Mouse (Mus musculus) embryo, embryonic 10 days (tissue): ENCODE measurements around the gene Syngr1.
A peak's percentile ranks its signal among the peaks of the same experiment; 100 is the strongest.

ENCODE experiments used
- DNase-seq: peaks from one replicate; pipeline ENCODE4 v3.0.0-alpha.2; 2015; ENCODE audit warnings: low spot score

Gene Syngr1

GRCm38 (mm10) chr15:80145397-80145796 lies 54.3 kb downstream of the Syngr1 start:
- no peak for DNase-seq

DNA sequence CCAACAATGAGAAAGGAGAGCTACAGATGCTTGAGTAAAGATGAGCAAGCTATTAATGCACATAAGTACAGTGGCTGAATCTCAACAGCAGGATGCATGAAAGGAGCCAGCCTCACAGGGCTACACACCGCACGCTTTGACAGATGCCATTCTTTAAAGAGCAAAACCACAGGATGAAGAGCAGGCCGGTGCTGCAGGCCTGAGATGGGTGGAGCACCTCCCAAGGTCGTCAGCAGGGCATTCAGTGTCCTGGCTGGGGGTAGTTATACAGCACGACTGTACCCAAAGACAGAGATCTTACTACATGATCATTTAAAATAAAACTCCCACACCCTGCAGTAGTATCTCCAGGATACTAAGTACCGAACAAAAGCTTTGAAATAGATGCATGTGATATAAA lies 55.0 kb downstream of the Syngr1 start:
- DNase-seq, result no peak

GRCm38 (mm10) chr15:80147090-80147489 lies 56.0 kb downstream of the Syngr1 start:
- no peak for DNase-seq

DNA sequence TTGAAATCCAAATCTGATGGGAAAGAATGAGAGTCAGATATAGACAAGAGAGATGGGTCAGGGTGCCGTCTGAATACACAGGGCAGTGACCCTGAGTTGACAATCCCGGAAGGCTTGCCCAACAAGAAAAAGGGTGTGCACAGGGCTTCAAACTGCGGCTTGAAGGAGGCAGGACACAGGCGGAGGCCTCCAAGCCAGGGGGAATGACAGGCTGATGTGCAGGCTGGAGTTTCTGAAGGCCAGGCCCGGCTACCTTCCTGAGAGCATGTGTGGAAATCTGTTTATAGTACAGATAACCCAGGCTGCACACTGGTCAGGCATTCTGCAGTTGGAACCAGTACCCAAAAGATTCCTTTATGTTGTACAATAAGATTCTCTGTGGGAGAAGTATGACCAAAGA lies 56.4 kb downstream of the Syngr1 start:
- no peak for DNase-seq

DNA sequence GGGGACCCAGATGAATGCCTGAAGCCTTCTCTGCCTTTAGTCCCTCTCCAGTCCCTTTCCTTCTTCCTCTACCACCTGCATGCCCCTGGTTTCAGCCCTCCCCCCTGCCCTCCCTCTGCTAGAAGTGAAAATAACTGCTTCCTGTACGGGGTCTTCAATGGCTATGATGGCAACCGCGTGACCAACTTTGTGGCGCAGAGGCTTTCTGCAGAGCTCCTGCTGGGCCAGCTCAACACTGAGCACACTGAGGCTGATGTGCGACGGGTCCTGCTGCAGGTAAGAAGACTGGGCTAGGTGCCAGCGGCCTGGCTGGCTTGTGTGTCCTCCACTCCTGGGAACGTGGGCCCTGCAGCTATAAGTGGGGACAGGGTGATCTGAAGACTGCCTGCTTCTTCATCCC lies 57.4 kb downstream of the Syngr1 start:
- DNase-seq, result no peak

DNA sequence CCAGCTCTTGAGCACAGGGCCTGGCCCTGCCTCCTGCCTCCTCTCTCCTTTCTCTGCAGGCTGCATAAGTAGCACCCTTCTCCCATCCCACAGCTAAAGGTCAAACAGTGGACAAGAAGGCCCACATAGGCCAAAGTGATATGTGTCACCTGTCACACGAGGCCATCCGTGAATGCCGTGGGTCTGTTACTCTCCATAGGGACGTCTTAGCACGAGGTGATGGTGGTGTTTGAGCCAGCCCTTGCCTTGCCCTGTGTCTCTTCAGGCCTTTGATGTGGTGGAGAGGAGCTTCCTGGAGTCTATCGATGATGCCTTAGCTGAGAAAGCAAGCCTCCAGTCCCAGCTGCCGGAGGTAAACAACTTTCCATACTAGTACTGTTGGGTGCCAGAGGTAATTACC lies 58.4 kb downstream of the Syngr1 start:
- DNase-seq, result no peak

- DNase-seq, result no peak
Observed at GRCm38 (mm10) chr15:80152663-80153062, 61.5 kb downstream of the Syngr1 start.

- no peak for DNase-seq
Observed at GRCm38 (mm10) chr15:80153757-80154156, 62.6 kb downstream of the Syngr1 start.

DNA sequence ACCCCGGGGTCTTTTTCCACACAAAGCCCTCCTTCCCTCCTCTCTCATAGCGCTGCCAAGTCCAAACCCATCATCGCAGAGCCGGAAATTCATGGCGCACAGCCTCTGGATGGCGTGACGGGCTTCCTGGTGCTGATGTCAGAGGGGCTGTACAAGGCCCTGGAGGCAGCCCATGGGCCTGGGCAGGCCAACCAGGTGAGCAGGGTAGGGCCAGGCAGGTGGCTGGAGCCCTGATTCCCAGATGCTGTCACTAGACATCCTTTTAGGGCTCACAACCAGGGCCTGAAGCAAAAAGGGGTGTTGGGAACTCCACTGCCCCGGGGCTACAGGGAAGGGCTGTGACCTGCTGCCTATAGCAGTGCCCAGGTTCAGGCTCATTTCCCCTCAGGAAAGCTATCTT lies 64.6 kb downstream of the Syngr1 start:
- no peak for DNase-seq

GRCm38 (mm10) chr15:80157197-80157943 lies 66.2 kb downstream of the Syngr1 start:
- no peak for DNase-seq

GRCm38 (mm10) chr15:80158001-80158706 lies 67.0 kb downstream of the Syngr1 start:
- no peak for DNase-seq

DNA sequence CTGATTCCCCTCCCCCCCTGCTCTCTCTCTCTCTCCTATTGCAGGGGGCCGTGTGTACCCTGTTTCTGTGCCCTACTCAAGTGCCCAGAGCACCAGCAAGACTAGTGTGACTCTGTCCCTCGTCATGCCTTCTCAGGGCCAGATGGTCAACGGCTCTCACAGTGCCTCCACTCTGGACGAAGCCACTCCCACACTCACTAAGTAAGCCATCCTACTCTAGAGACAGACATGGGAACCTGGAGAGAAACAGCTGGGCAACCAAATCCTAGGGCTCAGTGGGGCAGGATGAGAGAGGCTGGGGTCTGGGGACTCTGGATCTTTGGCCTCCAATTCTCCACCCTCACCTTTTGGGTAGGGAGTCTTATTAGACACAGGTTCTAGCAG lies 67.6 kb downstream of the Syngr1 start:
- peak; percentile 35 for DNase-seq

DNA sequence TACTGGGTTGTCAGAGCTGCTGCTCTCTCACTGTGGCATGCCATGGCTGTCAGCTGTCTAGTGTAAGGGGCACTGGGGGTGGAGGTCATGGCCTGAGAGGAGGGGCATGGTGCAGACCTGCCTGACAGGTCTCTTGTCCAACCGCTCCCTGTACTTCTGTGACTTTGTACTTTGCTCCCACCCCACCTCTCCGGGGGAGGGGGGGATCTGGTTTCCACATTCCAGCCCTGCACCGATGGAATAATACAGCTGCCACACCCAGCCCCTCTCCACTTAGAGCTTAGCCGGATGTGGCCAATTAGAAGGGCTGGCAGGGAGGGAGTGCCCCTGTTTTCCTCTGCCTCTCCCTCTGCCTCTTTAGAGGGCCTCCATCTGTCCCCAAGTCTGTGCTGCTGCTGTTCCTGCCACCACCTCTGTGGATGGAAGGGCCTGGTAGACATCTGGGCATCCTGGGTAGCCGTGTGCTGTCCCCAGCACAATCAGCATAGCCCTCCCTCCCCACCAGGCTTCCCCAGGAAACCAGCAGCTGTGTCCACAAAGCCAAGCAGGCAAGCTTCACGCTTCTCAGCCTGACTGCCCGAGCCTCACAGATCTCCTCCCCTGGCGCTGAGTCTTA lies 68.3 kb downstream of the Syngr1 start:
- peak; percentile 70 for DNase-seq

DNA sequence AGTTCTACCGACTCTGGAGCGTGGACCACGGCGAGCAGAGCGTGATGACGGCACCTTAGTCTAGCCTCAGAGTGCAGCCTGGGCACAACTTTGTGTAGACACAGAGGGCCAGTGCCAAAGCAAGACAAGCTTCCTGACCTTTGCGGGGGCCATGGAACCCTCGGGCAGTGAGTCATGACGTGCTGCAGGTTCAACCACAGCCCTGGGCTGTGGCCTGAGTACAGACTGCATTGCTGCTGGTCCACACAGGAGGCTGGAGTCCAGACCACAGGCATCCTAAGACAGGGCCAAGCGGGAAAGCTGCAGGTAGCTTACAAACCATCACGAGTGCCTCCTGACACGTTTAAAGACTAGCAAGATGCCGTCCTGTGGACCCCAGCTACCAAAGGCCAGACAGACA lies 69.1 kb downstream of the Syngr1 start:
- no peak for DNase-seq

- no peak for DNase-seq
Observed at GRCm38 (mm10) chr15:80160726-80161125, 69.6 kb downstream of the Syngr1 start.

- DNase-seq, result no peak
Observed at GRCm38 (mm10) chr15:80161199-80161598, 70.1 kb downstream of the Syngr1 start.

GRCm38 (mm10) chr15:80162401-80162964 lies 71.3 kb downstream of the Syngr1 start:
- no peak for DNase-seq

DNA sequence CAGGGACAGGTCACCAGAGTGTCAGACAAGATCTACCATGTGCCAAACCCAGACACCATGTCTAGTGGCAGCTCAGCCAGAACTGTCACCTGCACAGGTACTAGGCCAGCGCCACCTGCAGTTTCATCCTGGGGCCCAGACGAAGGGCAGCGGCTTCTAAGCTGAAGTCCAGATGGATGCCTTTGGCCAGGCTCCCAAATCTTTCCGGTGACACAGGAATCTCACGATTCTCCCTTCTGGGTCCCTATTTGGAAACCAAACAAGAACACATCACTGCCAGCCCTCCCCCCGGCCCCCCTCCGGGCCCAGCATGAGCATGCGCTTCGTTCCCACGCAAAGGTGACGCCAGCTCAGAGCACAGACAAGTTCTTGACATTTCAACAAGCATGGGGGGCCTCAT lies 72.1 kb downstream of the Syngr1 start:
- DNase-seq, result no peak

DNA sequence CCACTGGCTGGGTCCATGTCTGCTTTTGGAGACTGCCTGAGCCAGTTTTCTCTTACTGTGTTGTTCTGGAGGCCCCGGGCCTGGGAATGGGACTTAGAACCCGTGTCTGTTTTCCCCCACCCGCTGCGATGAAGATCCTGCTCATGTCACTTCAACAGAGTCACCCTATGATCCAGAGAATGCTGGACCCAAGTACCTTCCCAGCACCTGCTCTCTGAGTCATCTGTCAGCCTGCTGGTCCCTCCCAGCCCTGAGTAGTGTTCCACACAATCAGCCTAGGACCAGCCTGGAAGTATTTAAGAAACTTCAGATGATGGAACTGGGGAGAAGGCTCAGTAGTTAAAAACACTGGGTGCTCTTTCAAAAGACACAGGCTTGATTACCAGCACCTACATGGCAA lies 72.6 kb downstream of the Syngr1 start:
- no peak for DNase-seq

- DNase-seq, result no peak
Observed at GRCm38 (mm10) chr15:80165396-80165795, 74.3 kb downstream of the Syngr1 start.
